Mouse (Mus musculus) lung, postnatal 14 days (tissue): ENCODE results near the gene Tmem163.

Experiments
- DNase-seq: peaks from one replicate; pipeline ENCODE4 v3.0.0; 2021

The Tmem163 gene

GRCm38 (mm10) chr1:127555822-127556485 lies 123.4 kb downstream of the Tmem163 start:
- DNase-seq, result no peak

DNA sequence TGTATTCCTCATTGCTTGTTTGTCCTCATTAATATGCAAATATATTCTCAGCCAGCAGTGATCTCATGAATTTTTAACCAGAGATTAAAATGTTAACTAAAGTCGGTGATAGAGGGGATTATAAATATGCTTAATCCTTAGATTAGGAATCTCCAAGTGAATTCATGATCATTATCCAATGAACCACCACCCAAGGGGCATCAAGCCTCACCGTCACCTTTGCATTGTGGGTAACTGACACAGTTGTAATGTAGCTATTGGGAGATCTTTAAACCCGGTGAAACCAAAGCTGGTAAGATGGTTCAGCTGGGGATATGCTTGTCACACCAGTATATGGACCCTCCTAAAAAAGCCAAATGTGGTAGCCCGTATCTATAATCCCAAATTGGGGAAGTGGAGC lies 131.3 kb downstream of the Tmem163 start:
- DNase-seq, result no peak

DNA sequence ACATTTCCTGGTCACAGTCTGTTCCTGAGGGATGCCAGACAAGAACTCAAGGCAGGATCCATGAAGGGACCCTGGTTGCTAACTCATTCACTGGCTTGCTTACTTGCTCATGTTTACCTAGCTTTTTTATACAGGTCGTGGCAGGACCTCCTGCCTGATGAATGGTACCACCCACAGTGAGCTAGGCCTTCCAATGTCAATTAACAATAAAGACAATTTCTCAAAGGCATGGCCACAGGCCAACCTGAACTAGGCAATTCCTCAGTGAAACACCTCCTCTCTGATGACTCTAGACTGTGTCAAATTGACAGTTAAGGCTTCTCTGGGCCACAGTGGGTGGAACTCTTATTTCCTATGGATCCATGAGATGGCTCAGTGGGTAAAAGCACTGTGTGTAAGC lies 136.6 kb downstream of the Tmem163 start:
- DNase-seq, result no peak

- no peak for DNase-seq
Measured at GRCm38 (mm10) chr1:127541931-127542330, 137.4 kb downstream of the Tmem163 start.

- no peak for DNase-seq
Measured at GRCm38 (mm10) chr1:127541522-127541921, 137.8 kb downstream of the Tmem163 start.

- DNase-seq, result no peak
Measured at GRCm38 (mm10) chr1:127537204-127538038, 141.9 kb downstream of the Tmem163 start.

DNA sequence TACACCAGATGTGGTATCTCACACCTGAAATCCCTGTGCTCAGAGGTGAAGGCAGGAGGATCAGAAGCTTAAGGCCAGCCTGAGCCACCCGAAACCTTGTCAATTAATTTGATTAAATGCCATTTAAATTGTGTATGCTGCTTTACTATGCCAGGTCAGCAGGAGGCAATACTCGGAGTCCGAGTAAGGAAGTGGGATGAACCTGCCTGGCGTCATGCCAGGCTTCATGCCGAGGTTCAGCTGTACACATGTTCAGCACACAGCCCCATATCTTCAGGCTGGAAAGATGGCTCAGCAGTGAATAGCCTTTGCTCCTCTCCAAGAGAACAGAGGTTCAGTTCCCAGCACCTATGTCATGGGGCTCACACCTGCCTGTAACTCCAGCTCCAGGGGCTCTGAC lies 142.9 kb downstream of the Tmem163 start:
- DNase-seq, result no peak

GRCm38 (mm10) chr1:127531723-127532122 lies 147.6 kb downstream of the Tmem163 start:
- no peak for DNase-seq

GRCm38 (mm10) chr1:127530849-127531580 lies 148.3 kb downstream of the Tmem163 start:
- no peak for DNase-seq

GRCm38 (mm10) chr1:127523364-127523763 lies 156.0 kb downstream of the Tmem163 start:
- no peak for DNase-seq

- no peak for DNase-seq
Measured at GRCm38 (mm10) chr1:127514888-127515287, 164.5 kb downstream of the Tmem163 start.

GRCm38 (mm10) chr1:127514479-127514878 lies 164.9 kb downstream of the Tmem163 start:
- no peak for DNase-seq

GRCm38 (mm10) chr1:127513664-127514063 lies 165.7 kb downstream of the Tmem163 start:
- DNase-seq, result no peak

- DNase-seq, result no peak
Measured at GRCm38 (mm10) chr1:127513140-127513539, 166.2 kb downstream of the Tmem163 start.

DNA sequence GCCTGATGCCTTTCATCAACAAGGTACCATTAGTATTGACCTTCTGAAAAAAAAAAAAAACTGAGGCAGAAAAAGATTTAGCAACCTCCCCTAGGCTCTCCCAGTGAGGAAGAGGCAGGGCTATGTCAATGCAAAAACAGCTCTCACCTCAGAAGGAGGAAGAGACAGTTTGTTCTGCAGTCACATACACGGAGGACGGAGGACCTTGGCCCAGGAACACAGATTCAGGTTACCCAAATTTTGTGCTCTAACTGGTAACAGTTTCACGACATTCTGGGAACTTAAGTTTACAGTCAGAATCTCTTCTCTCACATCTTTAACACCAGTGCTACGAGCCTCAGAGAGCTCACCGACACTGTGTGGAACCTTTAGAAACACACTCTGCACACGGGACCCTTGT lies 166.6 kb downstream of the Tmem163 start:
- DNase-seq, result no peak

- no peak for DNase-seq
Measured at GRCm38 (mm10) chr1:127511362-127511761, 168.0 kb downstream of the Tmem163 start.

- no peak for DNase-seq
Measured at GRCm38 (mm10) chr1:127508921-127509320, 170.4 kb downstream of the Tmem163 start.

DNA sequence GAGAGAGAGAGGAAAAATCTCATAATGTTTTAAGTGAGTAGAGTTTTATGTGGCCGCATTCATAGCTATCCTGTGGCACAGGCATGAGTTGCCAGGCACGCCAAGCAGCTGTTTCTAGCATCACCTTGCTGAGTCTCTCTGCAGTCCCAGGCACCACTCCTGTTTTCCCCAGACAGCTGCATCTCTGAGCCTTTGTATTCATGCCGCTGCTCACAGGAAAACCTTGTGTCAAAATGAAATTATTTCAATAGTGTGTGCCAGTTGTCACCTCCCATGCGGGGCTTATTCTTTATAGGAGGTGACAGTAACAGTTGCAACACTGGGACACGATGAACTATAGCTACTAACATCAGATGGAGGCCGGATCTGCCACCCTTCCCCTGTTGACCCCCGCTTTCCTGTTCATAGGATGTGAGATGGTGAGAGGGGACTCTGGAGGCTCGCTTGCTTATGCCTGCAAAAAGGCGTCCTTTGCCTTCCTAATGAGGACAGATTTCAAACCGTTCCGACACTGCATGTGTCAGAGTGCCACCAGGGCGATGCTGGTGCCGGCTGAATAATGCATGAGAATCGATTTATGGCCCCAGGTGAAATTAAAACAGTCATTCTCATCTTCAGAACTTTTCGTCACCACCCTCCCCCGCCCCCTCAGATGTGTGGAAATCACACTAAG lies 171.1 kb downstream of the Tmem163 start:
- DNase-seq, result no peak

DNA sequence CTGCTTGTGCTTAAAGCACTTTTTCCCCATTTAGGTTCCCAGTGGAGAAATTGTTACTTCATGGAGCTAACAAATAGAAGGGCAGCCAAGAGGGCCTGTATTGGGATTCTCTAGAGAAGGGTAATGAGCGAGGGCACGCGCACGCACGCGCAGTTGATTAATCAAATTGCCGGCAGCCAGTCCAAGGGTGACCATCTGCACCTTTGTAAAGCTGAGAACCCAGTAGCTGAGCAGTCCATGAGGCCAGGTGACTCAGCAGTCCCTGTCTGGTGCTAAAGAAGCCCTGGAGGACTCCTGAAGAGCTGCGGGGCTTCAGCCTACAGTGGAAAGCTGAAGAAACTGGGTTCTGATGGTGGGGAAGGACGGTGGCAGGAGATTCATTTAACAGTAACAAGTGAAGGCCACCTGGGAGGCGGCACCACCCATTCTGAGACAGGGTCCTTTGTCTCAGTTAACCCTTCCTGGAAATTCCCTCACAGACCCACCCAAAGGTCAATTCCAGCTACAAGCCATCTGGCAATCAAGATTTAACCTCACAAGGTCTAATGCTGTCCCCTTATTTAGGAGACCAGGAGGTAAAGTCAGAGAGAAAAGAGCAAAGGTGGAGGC lies 172.2 kb downstream of the Tmem163 start:
- no peak for DNase-seq

DNA sequence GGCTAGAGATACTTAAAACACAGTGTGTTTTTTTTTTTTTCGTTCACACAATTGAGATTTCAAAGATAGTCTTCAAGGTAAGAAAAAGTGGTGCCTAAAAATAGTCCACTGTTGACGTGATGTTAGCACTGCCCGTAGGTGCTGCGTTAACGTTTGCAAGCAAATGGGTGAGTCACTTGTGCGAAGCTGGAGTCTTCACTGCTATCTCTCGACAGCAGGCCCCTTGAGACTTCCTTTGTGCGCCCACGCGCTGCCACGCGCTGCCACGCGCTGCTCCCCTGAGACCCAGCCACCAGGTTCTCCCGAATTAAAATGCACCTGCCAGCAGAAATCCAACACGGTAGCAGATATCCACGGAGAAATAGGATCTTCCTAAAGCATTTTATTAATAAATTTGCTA lies 178.6 kb downstream of the Tmem163 start:
- no peak for DNase-seq

- peak; percentile 85 for DNase-seq
Measured at GRCm38 (mm10) chr1:127500219-127500618, 179.1 kb downstream of the Tmem163 start.

DNA sequence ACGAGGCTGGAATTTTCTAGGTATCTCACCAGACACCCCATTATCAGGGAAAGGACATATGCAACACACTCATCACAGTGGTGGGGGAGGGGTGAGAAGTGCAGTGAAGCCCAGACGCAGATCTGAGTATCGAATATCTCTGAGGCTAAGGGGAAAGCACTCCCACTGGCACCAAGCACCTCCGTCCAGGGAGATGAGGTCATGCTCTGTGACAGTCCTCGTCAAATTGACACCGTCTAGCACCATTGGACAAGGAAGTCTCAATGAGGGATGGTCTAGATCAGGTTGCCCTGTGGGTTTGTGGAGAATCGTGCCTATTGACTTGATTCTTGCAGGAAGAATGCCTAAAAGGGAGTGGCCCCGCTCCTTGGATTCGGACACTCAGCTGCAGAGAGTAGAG lies 180.6 kb downstream of the Tmem163 start:
- no peak for DNase-seq
